Mouse (Mus musculus): ENCODE measurements around the gene Grin2a. TPM values are rescaled to one million over a fixed set of nuclear protein-coding genes. Genes with fewer than 3 reads are reported as not detected.

Grin2a gene
- polyA plus RNA-seq, 1 experiment from 2014 or later: 1.3 TPM

GRCm38 (mm10) chr16:9834236-9834635 is 161.1 kb downstream of the Grin2a start:
- ATAC-seq: no peak
- H3K27ac ChIP-seq: no peak overlapping the region
- no peaks in the 10 kb centered on the region for H3K9me3 ChIP-seq (replicated peaks)
- H3K4me3 ChIP-seq: no peak overlapping the region
- no peaks in the 10 kb centered on the region for H3K4me1 ChIP-seq
- no peak overlapping the region for H3K9ac ChIP-seq
- 87% methylated on average over 2 of the region's 2 CpGs for WGBS
- H3K27me3 ChIP-seq: no peaks in the 10 kb centered on the region
- H3K36me3 ChIP-seq (ENCODE audit: poor library complexity, severe bottlenecking): no peaks in the 10 kb centered on the region
- H3K4me2 ChIP-seq: no peak overlapping the region

GRCm38 (mm10) chr16:9825110-9825483 is 170.3 kb downstream of the Grin2a start:
- Histone ChIP-seq H3K9me3 (replicated peaks) (no peaks in the 10 kb centered on the region), H3K27me3 (no peaks in the 10 kb centered on the region), H3K27ac (no peak overlapping the region), H3K4me3 (no peak overlapping the region), H3K4me2 (no peak overlapping the region), H3K4me1 (no peaks in the 10 kb centered on the region), H3K36me3 (ENCODE audit: poor library complexity, severe bottlenecking) (no peaks in the 10 kb centered on the region), H3K9ac (no peak overlapping the region)
- no peak for ATAC-seq
- WGBS: 79% methylated on average over 2 of the region's 2 CpGs

GRCm38 (mm10) chr16:9824436-9825109 is 170.8 kb downstream of the Grin2a start:
- ATAC-seq: no peak
- H3K4me1 ChIP-seq: no peaks in the 10 kb centered on the region
- H3K4me3 ChIP-seq: no peak overlapping the region
- H3K27me3 ChIP-seq: no peaks in the 10 kb centered on the region
- no peak overlapping the region for H3K27ac ChIP-seq
- no peak overlapping the region for H3K4me2 ChIP-seq
- H3K36me3 ChIP-seq (ENCODE audit: poor library complexity, severe bottlenecking): no peaks in the 10 kb centered on the region
- no peak overlapping the region for H3K9ac ChIP-seq
- WGBS: 85% methylated on average over 4 of the region's 4 CpGs
- no peaks in the 10 kb centered on the region for H3K9me3 ChIP-seq (replicated peaks)

GRCm38 (mm10) chr16:9823686-9824085 is 171.7 kb downstream of the Grin2a start:
- no peak overlapping the region for H3K9ac ChIP-seq
- no peak overlapping the region for H3K4me2 ChIP-seq
- ATAC-seq: no peak
- H3K4me3 ChIP-seq: no peak overlapping the region
- H3K36me3 ChIP-seq (ENCODE audit: poor library complexity, severe bottlenecking): no peaks in the 10 kb centered on the region
- H3K4me1 ChIP-seq: no peaks in the 10 kb centered on the region
- H3K27me3 ChIP-seq: no peaks in the 10 kb centered on the region
- no peaks in the 10 kb centered on the region for H3K9me3 ChIP-seq (replicated peaks)
- H3K27ac ChIP-seq: no peak overlapping the region

GRCm38 (mm10) chr16:9819508-9819907 is 175.9 kb downstream of the Grin2a start:
- no peak overlapping the region for H3K4me3 ChIP-seq
- no peaks in the 10 kb centered on the region for H3K4me1 ChIP-seq
- H3K9ac ChIP-seq: no peak overlapping the region
- no peak for ATAC-seq
- H3K27ac ChIP-seq: no peak overlapping the region
- no peaks in the 10 kb centered on the region for H3K36me3 ChIP-seq (ENCODE audit: poor library complexity, severe bottlenecking)
- WGBS: 73% methylated on average over 3 of the region's 3 CpGs
- H3K4me2 ChIP-seq: no peak overlapping the region
- no peaks in the 10 kb centered on the region for H3K27me3 ChIP-seq
- no peaks in the 10 kb centered on the region for H3K9me3 ChIP-seq (replicated peaks)

- 84% methylated on average over 8 of the region's 8 CpGs for WGBS
- H3K9ac ChIP-seq: no peak overlapping the region
- no peaks in the 10 kb centered on the region for H3K27me3 ChIP-seq
Observed at GRCm38 (mm10) chr16:9801338-9801737, 194.0 kb downstream of the Grin2a start.

GRCm38 (mm10) chr16:9800221-9800620 is 195.1 kb downstream of the Grin2a start:
- no peaks in the 10 kb centered on the region for H3K27me3 ChIP-seq
- ATAC-seq: no peak
- no peaks in the 10 kb centered on the region for H3K9me3 ChIP-seq (replicated peaks)
- 68% methylated on average over 1 of the region's 1 CpGs for WGBS
- H3K4me1 ChIP-seq: no peaks in the 10 kb centered on the region
- H3K4me3 ChIP-seq: no peak overlapping the region
- no peak overlapping the region for H3K4me2 ChIP-seq
- no peaks in the 10 kb centered on the region for H3K36me3 ChIP-seq (ENCODE audit: poor library complexity, severe bottlenecking)
- H3K9ac ChIP-seq: no peak overlapping the region
- H3K27ac ChIP-seq: no peak overlapping the region

More at GRCm38 (mm10) chr16:9801338-9801737, 194.0 kb downstream of the Grin2a start:
- H3K9me3 ChIP-seq (replicated peaks): no peaks in the 10 kb centered on the region
- no peak for ATAC-seq
- no peaks in the 10 kb centered on the region for H3K4me1 ChIP-seq
- no peak overlapping the region for H3K27ac ChIP-seq
- H3K4me2 ChIP-seq: no peak overlapping the region
- H3K36me3 ChIP-seq (ENCODE audit: poor library complexity, severe bottlenecking): no peaks in the 10 kb centered on the region
- no peak overlapping the region for H3K4me3 ChIP-seq

GRCm38 (mm10) chr16:9792976-9793375 is 202.4 kb downstream of the Grin2a start:
- Histone ChIP-seq H3K9me3 (replicated peaks) (no peaks in the 10 kb centered on the region), H3K27ac (no peak overlapping the region), H3K4me3 (no peak overlapping the region), H3K9ac (no peak overlapping the region), H3K27me3 (no peaks in the 10 kb centered on the region), H3K36me3 (ENCODE audit: poor library complexity, severe bottlenecking) (no peaks in the 10 kb centered on the region), H3K4me2 (no peak overlapping the region), H3K4me1 (no peaks in the 10 kb centered on the region)
- WGBS: 94% methylated on average over 2 of the region's 2 CpGs
- ATAC-seq: no peak

- 33% methylated on average over 1 of the region's 1 CpGs for WGBS
- Histone ChIP-seq H3K9me3 (replicated peaks) (no peaks in the 10 kb centered on the region), H3K4me2 (no peak overlapping the region), H3K4me3 (no peak overlapping the region), H3K36me3 (ENCODE audit: poor library complexity, severe bottlenecking) (no peaks in the 10 kb centered on the region), H3K27me3 (no peaks in the 10 kb centered on the region), H3K27ac (no peak overlapping the region), H3K9ac (no peak overlapping the region), H3K4me1 (no peaks in the 10 kb centered on the region)
- no peak for ATAC-seq
Observed at GRCm38 (mm10) chr16:9786261-9786660, 209.1 kb downstream of the Grin2a start.

- H3K36me3 ChIP-seq (ENCODE audit: poor library complexity, severe bottlenecking): no peaks in the 10 kb centered on the region
- H3K27me3 ChIP-seq: no peaks in the 10 kb centered on the region
- no peak overlapping the region for H3K4me3 ChIP-seq
- no peak overlapping the region for H3K9ac ChIP-seq
- ATAC-seq: no peak
- no peak overlapping the region for H3K4me2 ChIP-seq
- H3K9me3 ChIP-seq (replicated peaks): no peaks in the 10 kb centered on the region
- no peak overlapping the region for H3K27ac ChIP-seq
- no peaks in the 10 kb centered on the region for H3K4me1 ChIP-seq
- WGBS: 90% methylated on average over 4 of the region's 4 CpGs
Observed at GRCm38 (mm10) chr16:9785821-9786220, 209.5 kb downstream of the Grin2a start.

GRCm38 (mm10) chr16:9768981-9769380 is 226.4 kb downstream of the Grin2a start:
- Histone ChIP-seq H3K4me3 (no peak overlapping the region), H3K27ac (no peak overlapping the region), H3K4me2 (no peak overlapping the region), H3K4me1 (0 out of 2 replicates have a peak, but pooled peaks cover 9% of the 10 kb centered on the region), H3K9ac (no peak overlapping the region), H3K36me3 (ENCODE audit: poor library complexity, severe bottlenecking) (no peaks in the 10 kb centered on the region), H3K9me3 (replicated peaks) (no peaks in the 10 kb centered on the region), H3K27me3 (no peaks in the 10 kb centered on the region)
- ATAC-seq: no peak
- 93% methylated on average over 1 of the region's 1 CpGs for WGBS

- Histone ChIP-seq H3K27ac (0 out of 2 replicates have a peak overlapping the region, but pooled peaks have one; percentile 19), H3K9ac (no peak overlapping the region), H3K4me1 (0 out of 2 replicates have a peak, but pooled peaks cover 9% of the 10 kb centered on the region), H3K4me3 (no peak overlapping the region), H3K9me3 (replicated peaks) (no peaks in the 10 kb centered on the region), H3K36me3 (ENCODE audit: poor library complexity, severe bottlenecking) (no peaks in the 10 kb centered on the region), H3K4me2 (no peak overlapping the region), H3K27me3 (no peaks in the 10 kb centered on the region)
- 75% methylated on average over 5 of the region's 5 CpGs for WGBS
- peak; percentile 81; the same call in 1 of the 2 replicates for ATAC-seq
Observed at GRCm38 (mm10) chr16:9768356-9768755, 227.0 kb downstream of the Grin2a start.

- Histone ChIP-seq H3K36me3 (ENCODE audit: poor library complexity, severe bottlenecking) (no peaks in the 10 kb centered on the region), H3K4me3 (no peak overlapping the region), H3K4me2 (no peak overlapping the region), H3K27ac (no peak overlapping the region), H3K9ac (no peak overlapping the region), H3K4me1 (0 out of 2 replicates have a peak, but pooled peaks cover 9% of the 10 kb centered on the region), H3K9me3 (replicated peaks) (no peaks in the 10 kb centered on the region), H3K27me3 (no peaks in the 10 kb centered on the region)
- WGBS: 72% methylated on average over 3 of the region's 3 CpGs
- ATAC-seq: peak; percentile 55; the same call in 1 of the 2 replicates
Observed at GRCm38 (mm10) chr16:9767946-9768345, 227.4 kb downstream of the Grin2a start.

Data from forebrain, embryonic 13.5 days (tissue).